Mouse (Mus musculus): Measurements from ENCODE around the gene Mfap1a.
"Not testable (repeated sequence)": the region's sequence is repeated elsewhere in the genome, so short reads cannot be mapped to it uniquely, and the experiment has no call there.

Gene Mfap1a

GRCm38 (mm10) chr2:121514211-121514610 is 7.7 kb upstream of the Mfap1a start:
- Histone ChIP-seq H3K27me3 (ENCODE audit: insufficient read depth, low read length) (no peaks in the 10 kb centered on the region), H3K4me1 (replicated peaks; ENCODE audit: low read depth, low read length) (peaks cover 79% of the 10 kb centered on the region), H3K4me3 (replicated peaks; ENCODE audit: low read length) (peak overlapping the region; percentile 51), H3K9me3 (ENCODE audit: low read length) (no peaks in the 10 kb centered on the region), H3K36me3 (ENCODE audit: insufficient read depth, low read length) (peaks cover 59% of the 10 kb centered on the region)
- TF ChIP-seq NANOG (IDR thresholded peaks at IDR 0.05; ENCODE audit: borderline replicate concordance, low read length) (no peak), POU5F1 (IDR thresholded peaks at IDR 0.05; ENCODE audit: borderline replicate concordance, low read length) (no peak), CTCF (conservative IDR thresholded peaks at IDR 0.05; ENCODE audit: low read length) (no peak)

GRCm38 (mm10) chr2:121512991-121513765 is 6.7 kb upstream of the Mfap1a start:
- Histone ChIP-seq H3K4me1 (replicated peaks; ENCODE audit: low read depth, low read length) (peaks cover 84% of the 10 kb centered on the region), H3K4me3 (replicated peaks; ENCODE audit: low read length) (peak overlapping the region; percentile 51), H3K36me3 (ENCODE audit: insufficient read depth, low read length) (peaks cover 51% of the 10 kb centered on the region)
- not testable (repeated sequence) for H3K27me3 ChIP-seq (ENCODE audit: insufficient read depth, low read length); H3K9me3 ChIP-seq (ENCODE audit: low read length)

DNA sequence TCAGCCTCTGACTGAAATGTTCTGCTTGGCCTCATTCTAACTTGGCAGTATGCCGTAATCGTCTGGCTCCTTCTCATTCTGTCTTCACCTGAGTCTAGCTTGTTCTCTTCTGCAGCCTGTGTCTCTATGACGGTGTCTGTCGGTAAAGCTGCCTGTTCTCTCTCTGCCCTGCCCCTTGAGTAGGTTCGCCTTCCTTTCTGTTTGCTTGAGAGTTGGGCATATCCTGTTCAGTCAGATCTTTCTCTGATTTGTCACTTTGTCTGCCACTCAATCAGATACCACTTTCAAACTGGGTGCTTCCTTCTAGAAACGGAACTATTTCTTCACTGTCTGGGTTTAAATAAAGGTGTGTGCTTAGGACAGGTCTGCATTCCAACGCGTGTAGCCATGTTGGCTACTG is 4.9 kb upstream of the Mfap1a start:
- TF ChIP-seq POU5F1 (IDR thresholded peaks at IDR 0.05; ENCODE audit: borderline replicate concordance, low read length) (no peak), CTCF (conservative IDR thresholded peaks at IDR 0.05; ENCODE audit: low read length) (no peak), NANOG (IDR thresholded peaks at IDR 0.05; ENCODE audit: borderline replicate concordance, low read length) (no peak)
- no peaks in the 10 kb centered on the region for H3K27me3 ChIP-seq (ENCODE audit: insufficient read depth, low read length)

DNA sequence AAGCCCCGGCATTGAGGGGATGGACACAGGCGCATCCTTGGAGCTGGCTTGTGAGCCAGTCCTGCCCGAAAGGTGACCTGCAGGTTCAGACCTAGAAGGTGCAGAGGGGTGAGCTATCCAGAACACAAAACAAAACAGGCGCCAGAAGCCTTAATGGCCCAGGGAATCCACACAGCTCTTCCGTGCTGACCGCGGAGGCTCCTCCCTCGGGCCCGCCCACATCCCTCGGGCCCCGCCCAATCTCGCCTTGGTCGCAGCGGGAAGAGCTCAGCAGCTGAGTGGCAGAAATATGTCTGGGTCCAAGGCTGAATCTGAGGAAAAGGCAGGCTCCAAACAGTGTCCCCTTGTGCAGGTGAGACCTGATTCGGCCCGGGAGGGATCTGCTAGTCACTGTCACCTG is 3.1 kb upstream of the Mfap1a start:
- Histone ChIP-seq H3K4me1 (replicated peaks; ENCODE audit: low read depth, low read length) (peaks cover 69% of the 10 kb centered on the region), H3K4me3 (replicated peaks; ENCODE audit: low read length) (peak overlapping the region; percentile 74), H3K36me3 (ENCODE audit: insufficient read depth, low read length) (peaks cover 29% of the 10 kb centered on the region), H3K27me3 (ENCODE audit: insufficient read depth, low read length) (no peaks in the 10 kb centered on the region), H3K9me3 (ENCODE audit: low read length) (no peaks in the 10 kb centered on the region)
- TF ChIP-seq CTCF (conservative IDR thresholded peaks at IDR 0.05; ENCODE audit: low read length): no peak
- no peak for TF ChIP-seq POU5F1 (IDR thresholded peaks at IDR 0.05; ENCODE audit: borderline replicate concordance, low read length)
- no peak for TF ChIP-seq NANOG (IDR thresholded peaks at IDR 0.05; ENCODE audit: borderline replicate concordance, low read length)

More for the DNA sequence above, 4.9 kb upstream of the Mfap1a start:
- Histone ChIP-seq H3K4me1 (replicated peaks; ENCODE audit: low read depth, low read length) (peaks cover 79% of the 10 kb centered on the region), H3K36me3 (ENCODE audit: insufficient read depth, low read length) (peaks cover 38% of the 10 kb centered on the region), H3K4me3 (replicated peaks; ENCODE audit: low read length) (peak overlapping the region; percentile 74), H3K9me3 (ENCODE audit: low read length) (no peaks in the 10 kb centered on the region)

DNA sequence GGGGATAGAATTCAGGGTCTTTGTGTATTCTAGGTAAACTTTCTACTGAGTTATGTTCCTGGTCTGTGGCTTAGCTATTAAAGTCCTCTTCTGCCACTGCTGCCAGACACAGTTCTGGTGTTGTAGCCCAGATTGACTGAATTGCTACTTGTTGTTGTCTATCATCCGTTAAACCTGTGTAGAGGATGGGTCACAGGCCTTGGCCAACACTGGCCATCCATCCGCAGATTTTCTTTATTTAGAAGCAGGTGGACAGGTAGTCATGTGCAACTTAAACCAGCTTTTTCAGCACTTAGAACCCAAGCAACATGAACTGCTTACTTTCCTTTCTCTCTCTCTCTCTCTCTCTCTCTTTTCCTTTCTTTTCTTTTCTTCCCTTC is 1.5 kb upstream of the Mfap1a start:
- peaks cover 63% of the 10 kb centered on the region for H3K4me1 ChIP-seq (replicated peaks; ENCODE audit: low read depth, low read length)
- no peaks in the 10 kb centered on the region for H3K27me3 ChIP-seq (ENCODE audit: insufficient read depth, low read length)
- TF ChIP-seq NANOG (IDR thresholded peaks at IDR 0.05; ENCODE audit: borderline replicate concordance, low read length) (no peak), POU5F1 (IDR thresholded peaks at IDR 0.05; ENCODE audit: borderline replicate concordance, low read length) (no peak), CTCF (conservative IDR thresholded peaks at IDR 0.05; ENCODE audit: low read length) (no peak)
- peaks cover 25% of the 10 kb centered on the region for H3K36me3 ChIP-seq (ENCODE audit: insufficient read depth, low read length)
- no peaks in the 10 kb centered on the region for H3K9me3 ChIP-seq (ENCODE audit: low read length)
- peak overlapping the region; percentile 88 for H3K4me3 ChIP-seq (replicated peaks; ENCODE audit: low read length)

GRCm38 (mm10) chr2:121507173-121507950 is 897 bp upstream of the Mfap1a start:
- Histone ChIP-seq H3K36me3 (ENCODE audit: insufficient read depth, low read length) (peaks cover 28% of the 10 kb centered on the region), H3K4me3 (replicated peaks; ENCODE audit: low read length) (peak overlapping the region; percentile 88), H3K4me1 (replicated peaks; ENCODE audit: low read depth, low read length) (peaks cover 57% of the 10 kb centered on the region), H3K27me3 (ENCODE audit: insufficient read depth, low read length) (no peaks in the 10 kb centered on the region), H3K9me3 (ENCODE audit: low read length) (no peaks in the 10 kb centered on the region)
- no peak for TF ChIP-seq POU5F1 (IDR thresholded peaks at IDR 0.05; ENCODE audit: borderline replicate concordance, low read length)
- TF ChIP-seq NANOG (IDR thresholded peaks at IDR 0.05; ENCODE audit: borderline replicate concordance, low read length): no peak
- TF ChIP-seq CTCF (conservative IDR thresholded peaks at IDR 0.05; ENCODE audit: low read length): no peak

DNA sequence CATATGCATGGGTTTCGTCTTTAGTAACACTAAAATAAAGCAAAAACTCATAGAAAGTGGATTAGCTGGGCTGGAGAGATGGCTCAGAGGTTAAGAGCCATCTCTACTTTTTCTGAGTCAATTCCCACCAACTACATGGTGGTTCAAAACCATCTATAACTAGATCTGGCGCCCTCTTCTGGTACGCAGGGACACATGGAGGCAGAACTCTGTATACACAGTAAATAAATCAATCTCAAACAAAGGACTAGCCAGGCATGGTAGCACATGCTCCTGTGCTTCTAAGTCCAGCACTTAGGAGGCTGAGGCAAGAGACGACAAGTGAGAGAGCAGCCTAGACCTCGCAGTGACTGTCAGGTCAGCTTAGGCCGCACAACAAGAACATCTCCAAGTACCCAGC is 4.9 kb downstream of the Mfap1a start:
- H3K4me3 ChIP-seq (replicated peaks; ENCODE audit: low read length); H3K27me3 ChIP-seq (ENCODE audit: insufficient read depth, low read length); H3K4me1 ChIP-seq (replicated peaks; ENCODE audit: low read depth, low read length); H3K9me3 ChIP-seq (ENCODE audit: low read length): not testable (repeated sequence)
- H3K36me3 ChIP-seq (ENCODE audit: insufficient read depth, low read length): peaks cover 14% of the 10 kb centered on the region

DNA sequence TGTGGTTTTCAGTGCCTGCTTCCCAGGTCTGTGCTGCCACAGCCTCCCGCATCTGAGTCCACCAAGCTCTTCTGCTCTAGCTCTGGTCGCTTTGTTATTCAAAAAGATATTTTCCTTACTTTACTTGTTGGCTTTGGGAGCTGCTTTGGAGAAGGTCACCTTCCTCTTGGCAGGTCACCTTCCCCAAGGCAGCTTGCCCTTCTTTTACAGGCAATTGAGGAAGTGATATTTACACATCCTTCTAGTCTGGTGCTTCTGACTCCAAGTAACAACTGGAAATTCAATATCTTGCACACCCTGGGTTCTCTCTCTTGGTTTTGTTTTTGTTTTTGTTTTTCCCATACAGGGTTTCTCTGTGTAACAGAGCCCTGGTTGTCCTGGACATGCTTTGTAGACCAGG is 22.1 kb downstream of the Mfap1a start:
- not testable (repeated sequence) for H3K27me3 ChIP-seq (ENCODE audit: insufficient read depth, low read length); H3K36me3 ChIP-seq (ENCODE audit: insufficient read depth, low read length); H3K4me3 ChIP-seq (replicated peaks; ENCODE audit: low read length); H3K9me3 ChIP-seq (ENCODE audit: low read length)
- peaks cover 17% of the 10 kb centered on the region for H3K4me1 ChIP-seq (replicated peaks; ENCODE audit: low read depth, low read length)

- H3K27me3 ChIP-seq (ENCODE audit: insufficient read depth, low read length): no peaks in the 10 kb centered on the region
- H3K36me3 ChIP-seq (ENCODE audit: insufficient read depth, low read length): no peaks in the 10 kb centered on the region
- H3K4me1 ChIP-seq (replicated peaks; ENCODE audit: low read depth, low read length): peaks cover 17% of the 10 kb centered on the region
- H3K9me3 ChIP-seq (ENCODE audit: low read length): no peaks in the 10 kb centered on the region
- H3K4me3 ChIP-seq (replicated peaks; ENCODE audit: low read length): no peak overlapping the region
- no peak for TF ChIP-seq CTCF (conservative IDR thresholded peaks at IDR 0.05; ENCODE audit: low read length)
- peak; percentile 91 for TF ChIP-seq NANOG (IDR thresholded peaks at IDR 0.05; ENCODE audit: borderline replicate concordance, low read length)
Measured at GRCm38 (mm10) chr2:121483576-121483975, 22.9 kb downstream of the Mfap1a start.

DNA sequence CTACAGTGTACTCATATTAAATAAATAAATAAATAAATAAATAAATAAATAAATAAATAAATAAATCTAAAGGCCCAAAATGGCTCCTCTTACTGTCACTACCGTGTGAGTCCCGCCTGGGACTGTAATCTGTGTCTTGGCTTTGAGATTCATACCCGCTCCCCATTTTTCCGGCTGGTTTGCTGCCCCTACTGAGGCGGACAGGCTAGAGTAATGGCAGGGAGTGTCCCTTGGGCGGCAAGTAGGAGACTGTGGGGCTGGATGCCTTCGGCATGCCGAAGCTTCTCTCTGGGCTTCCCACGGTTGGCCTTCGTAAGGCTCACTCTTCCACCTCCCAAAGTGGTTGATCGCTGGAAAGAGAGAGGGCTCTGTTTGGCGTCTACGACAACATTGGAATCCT is 25.5 kb downstream of the Mfap1a start:
- H3K4me1 ChIP-seq (replicated peaks; ENCODE audit: low read depth, low read length): peaks cover 24% of the 10 kb centered on the region
- H3K27me3 ChIP-seq (ENCODE audit: insufficient read depth, low read length); H3K9me3 ChIP-seq (ENCODE audit: low read length); H3K36me3 ChIP-seq (ENCODE audit: insufficient read depth, low read length); H3K4me3 ChIP-seq (replicated peaks; ENCODE audit: low read length): not testable (repeated sequence)

All from E14TG2a.4 (cell line).